Mouse (Mus musculus): ENCODE results near the gene Lonp2.

GRCm38 (mm10) chr8:86740899-86741298, 117.1 kb downstream of the Lonp2 start:
- TF ChIP-seq SRF (IDR thresholded peaks at IDR 0.05; ENCODE audit: control insufficient read depth, insufficient read length, low read depth) (no peak), POLR2A (IDR thresholded peaks at IDR 0.05; ENCODE audit: insufficient read length, low read depth) (no peak), E2F4 (IDR thresholded peaks at IDR 0.05; ENCODE audit: insufficient read depth) (no peak)
